Mouse (Mus musculus) midbrain, embryonic 16.5 days (tissue): ENCODE measurements at regions not wholly inside any gene's neighbourhood (a gene's known extent, or its start where the extent isn't known, plus 50 kb on each side); places are given as distances from the start of the nearest gene placed in this dataset.
A peak's percentile ranks its signal among the peaks of the same experiment; 100 is the strongest.

Source experiments
- ATAC-seq: fragments of 200-750 bp; cut with Nextera tagmentation; 2 replicates; pipeline ENCODE4 v1.8.0; 2017; ENCODE audit warnings: moderate TSS enrichment
- H3K27ac ChIP-seq: fragments of 300-500 bp; sonication (generic); 2 replicates; pipeline ENCODE4 v1.5.1; 2014; ENCODE audit warnings: mild to moderate bottlenecking, low read length, mixed read lengths
- H3K27me3 ChIP-seq: fragments of 300-500 bp; sonication (generic); 2 replicates; pipeline ENCODE4 v1.6.1; 2014; ENCODE audit warnings: low read depth, low read length, mixed read lengths; ENCODE audit not compliant: control insufficient read depth, insufficient read depth
- H3K36me3 ChIP-seq: fragments of 300-500 bp; sonication (generic); 2 replicates; pipeline ENCODE4 v1.6.1; 2014; ENCODE audit warnings: mild to moderate bottlenecking, low read length, moderate library complexity, mixed read lengths; ENCODE audit not compliant: control insufficient read depth, insufficient read depth
- H3K4me1 ChIP-seq: fragments of 300-500 bp; sonication (generic); 2 replicates; pipeline ENCODE4 v1.6.1; 2014; ENCODE audit warnings: mild to moderate bottlenecking, low read length, mixed read lengths; ENCODE audit not compliant: control insufficient read depth, insufficient read depth
- H3K4me2 ChIP-seq: fragments of 300-500 bp; sonication (generic); 2 replicates; pipeline ENCODE4 v1.6.1; 2014; ENCODE audit warnings: mild to moderate bottlenecking, low read length, mixed read lengths
- H3K4me3 ChIP-seq: fragments of 300-500 bp; sonication (generic); 2 replicates; pipeline ENCODE4 v1.5.1; 2014; ENCODE audit warnings: low read depth, mild to moderate bottlenecking, low read length, moderate library complexity, mixed read lengths
- H3K9ac ChIP-seq: fragments of 300-500 bp; sonication (generic); 2 replicates; pipeline ENCODE4 v1.6.1; 2014; ENCODE audit warnings: low read depth, low read length, mixed read lengths
- H3K9me3 ChIP-seq: fragments of 300-500 bp; sonication (generic); replicated peaks from 2 replicates; pipeline ENCODE4 v1.6.1; 2014; ENCODE audit warnings: mild to moderate bottlenecking, low read length, mixed read lengths; ENCODE audit not compliant: control insufficient read depth, poor library complexity, severe bottlenecking
- WGBS: fragments of 180-500 bp; shearing (Covaris S2); extraction: QIAGEN DNeasy Blood & Tissue Kit; methylation state at CpG from one replicate; pipeline ENCODE4 v1.1.7; 2014; 5-methylcytosine and 5-hydroxymethylcytosine counted together

GRCm38 (mm10) chr13:55948591-55948990 is 112.6 kb upstream of the Pitx1 start:
- Histone ChIP-seq H3K4me2 (no peak overlapping the region), H3K9me3 (no peaks in the 10 kb centered on the region), H3K27ac (no peak overlapping the region), H3K36me3 (no peaks in the 10 kb centered on the region), H3K9ac (no peak overlapping the region), H3K27me3 (no peaks in the 10 kb centered on the region), H3K4me3 (no peak overlapping the region), H3K4me1 (no peaks in the 10 kb centered on the region)
- WGBS = 9% methylated on average over 9 of the region's 9 CpGs
- no peak for ATAC-seq

GRCm38 (mm10) chr13:55948144-55948543 is 112.2 kb upstream of the Pitx1 start:
- H3K4me1 ChIP-seq = no peaks in the 10 kb centered on the region
- H3K27me3 ChIP-seq = no peaks in the 10 kb centered on the region
- no peaks in the 10 kb centered on the region for H3K36me3 ChIP-seq
- ATAC-seq = no peak
- WGBS = 24% methylated on average over 2 of the region's 2 CpGs
- H3K4me2 ChIP-seq = no peak overlapping the region
- no peak overlapping the region for H3K4me3 ChIP-seq
- no peak overlapping the region for H3K27ac ChIP-seq
- no peak overlapping the region for H3K9ac ChIP-seq
- H3K9me3 ChIP-seq = no peaks in the 10 kb centered on the region

GRCm38 (mm10) chr13:55937417-55937816 is 101.4 kb upstream of the Pitx1 start:
- 86% methylated on average over 9 of the region's 9 CpGs for WGBS
- Histone ChIP-seq H3K27ac (no peak overlapping the region), H3K4me1 (no peaks in the 10 kb centered on the region), H3K27me3 (no peaks in the 10 kb centered on the region), H3K9me3 (peaks cover 2% of the 10 kb centered on the region; the same call in 1 of the 2 replicates), H3K4me2 (no peak overlapping the region), H3K9ac (no peak overlapping the region), H3K36me3 (no peaks in the 10 kb centered on the region), H3K4me3 (no peak overlapping the region)
- no peak for ATAC-seq

GRCm38 (mm10) chr13:55937000-55937399 is 101.0 kb upstream of the Pitx1 start:
- Histone ChIP-seq H3K4me3 (no peak overlapping the region), H3K27me3 (no peaks in the 10 kb centered on the region), H3K36me3 (no peaks in the 10 kb centered on the region), H3K9me3 (peaks cover 2% of the 10 kb centered on the region; the same call in 1 of the 2 replicates), H3K4me1 (no peaks in the 10 kb centered on the region), H3K4me2 (no peak overlapping the region), H3K9ac (no peak overlapping the region), H3K27ac (no peak overlapping the region)
- no peak for ATAC-seq
- 82% methylated on average over 9 of the region's 9 CpGs for WGBS

GRCm38 (mm10) chr13:55930637-55931036 is 94.6 kb upstream of the Pitx1 start:
- 65% methylated on average over 11 of the region's 11 CpGs for WGBS
- Histone ChIP-seq H3K4me3 (no peak overlapping the region), H3K27ac (no peak overlapping the region), H3K9ac (no peak overlapping the region), H3K27me3 (no peaks in the 10 kb centered on the region), H3K4me1 (no peaks in the 10 kb centered on the region), H3K36me3 (no peaks in the 10 kb centered on the region), H3K4me2 (no peak overlapping the region), H3K9me3 (no peaks in the 10 kb centered on the region)
- no peak for ATAC-seq

GRCm38 (mm10) chr13:55929814-55930213 is 93.8 kb upstream of the Pitx1 start:
- Histone ChIP-seq H3K4me1 (no peaks in the 10 kb centered on the region), H3K36me3 (no peaks in the 10 kb centered on the region), H3K9ac (no peak overlapping the region), H3K4me3 (no peak overlapping the region), H3K27ac (no peak overlapping the region), H3K9me3 (no peaks in the 10 kb centered on the region), H3K4me2 (no peak overlapping the region), H3K27me3 (no peaks in the 10 kb centered on the region)
- 41% methylated on average over 6 of the region's 6 CpGs for WGBS
- no peak for ATAC-seq

- no peaks in the 10 kb centered on the region for H3K9me3 ChIP-seq
- 23% methylated on average over 7 of the region's 7 CpGs for WGBS
- no peaks in the 10 kb centered on the region for H3K27me3 ChIP-seq
- H3K4me1 ChIP-seq = no peaks in the 10 kb centered on the region
- no peak overlapping the region for H3K4me2 ChIP-seq
- H3K36me3 ChIP-seq = no peaks in the 10 kb centered on the region
- H3K9ac ChIP-seq = no peak overlapping the region
- H3K4me3 ChIP-seq = no peak overlapping the region
- no peak for ATAC-seq
- H3K27ac ChIP-seq = no peak overlapping the region
Observed at GRCm38 (mm10) chr13:55923505-55924136, 87.6 kb upstream of the Pitx1 start.

GRCm38 (mm10) chr13:55917316-55917715 is 81.3 kb upstream of the Pitx1 start:
- H3K4me2 ChIP-seq = no peak overlapping the region
- no peaks in the 10 kb centered on the region for H3K9me3 ChIP-seq
- H3K9ac ChIP-seq = no peak overlapping the region
- H3K4me3 ChIP-seq = no peak overlapping the region
- no peaks in the 10 kb centered on the region for H3K36me3 ChIP-seq
- no peak overlapping the region for H3K27ac ChIP-seq
- H3K4me1 ChIP-seq = no peaks in the 10 kb centered on the region; the same call in 1 of the 2 replicates
- ATAC-seq = no peak
- H3K27me3 ChIP-seq = no peaks in the 10 kb centered on the region
- WGBS = 94% methylated on average over 12 of the region's 12 CpGs

GRCm38 (mm10) chr13:55912271-55912711 is 76.3 kb upstream of the Pitx1 start:
- Histone ChIP-seq H3K27me3 (no peaks in the 10 kb centered on the region), H3K9me3 (no peaks in the 10 kb centered on the region; the same call in 1 of the 2 replicates), H3K4me3 (no peak overlapping the region), H3K4me2 (no peak overlapping the region), H3K9ac (no peak overlapping the region), H3K36me3 (no peaks in the 10 kb centered on the region), H3K4me1 (peaks cover 4% of the 10 kb centered on the region; the same call in 1 of the 2 replicates), H3K27ac (no peak overlapping the region)
- WGBS = 50% methylated on average over 13 of the region's 13 CpGs
- peak; percentile 58; the same call in 1 of the 2 replicates for ATAC-seq
